Mouse (Mus musculus): ENCODE data around the gene Mrm3. TPM values are rescaled to one million over a fixed set of nuclear protein-coding genes. Genes with fewer than 3 reads are reported as not detected.

Mrm3 gene
- polyA plus RNA-seq, 1 experiment from 2014 or later = 17.1 TPM

GRCm38 (mm10) chr11:76216681-76217389 lies 26.7 kb upstream of the Mrm3 start:
- peak; percentile 57 for ATAC-seq (ENCODE audit: low FRiP score, low read depth)
- H3K9me3 ChIP-seq = no peaks in the 10 kb centered on the region

GRCm38 (mm10) chr11:76217390-76217800 lies 26.1 kb upstream of the Mrm3 start, which contains the start of the genes Dbil5 and Gemin4:
Gene Dbil5 (plus strand): TSS chr11:76217608.
Gene Gemin4 (minus strand): TSS chr11:76217664.
- Histone ChIP-seq H3K27me3 (replicated peaks) (no peaks in the 10 kb centered on the region), H3K36me3 (peaks cover 32% of the 10 kb centered on the region), H3K27ac (0 out of 2 replicates have a peak within 1 kb of the TSS, but pooled peaks have one; percentile 22), H3K4me1 (peaks cover 5% of the 10 kb centered on the region), H3K4me3 (peak within 1 kb of the TSS; percentile 53), H3K9me3 (no peaks in the 10 kb centered on the region), H3K9ac (peak within 1 kb of the TSS; percentile 64), H3K4me2 (replicated peaks) (peak within 1 kb of the TSS; percentile 58)
- WGBS = under 1% methylated on average over 35 of the region's 35 CpGs
- peak; percentile 92 for ATAC-seq (ENCODE audit: low FRiP score, low read depth)

More at GRCm38 (mm10) chr11:76216681-76217389, 26.7 kb upstream of the Mrm3 start:
- Histone ChIP-seq H3K4me1 (peaks cover 5% of the 10 kb centered on the region), H3K36me3 (peaks cover 33% of the 10 kb centered on the region), H3K27ac (0 out of 2 replicates have a peak overlapping the region, but pooled peaks have one; percentile 22), H3K4me2 (replicated peaks) (peak overlapping the region; percentile 58), H3K27me3 (replicated peaks) (no peaks in the 10 kb centered on the region), H3K9ac (peak overlapping the region; percentile 64), H3K4me3 (peak overlapping the region; percentile 53)
- WGBS = 4% methylated on average over 33 of the region's 33 CpGs

GRCm38 (mm10) chr11:76224631-76225030 lies 18.9 kb upstream of the Mrm3 start:
- no peak overlapping the region for H3K27ac ChIP-seq
- H3K9ac ChIP-seq = no peak overlapping the region
- ATAC-seq (ENCODE audit: low FRiP score, low read depth) = no peak
- WGBS = 94% methylated on average over 5 of the region's 5 CpGs
- H3K9me3 ChIP-seq = no peaks in the 10 kb centered on the region
- no peak overlapping the region for H3K4me3 ChIP-seq
- H3K36me3 ChIP-seq = peaks cover 29% of the 10 kb centered on the region
- H3K4me2 ChIP-seq (replicated peaks) = no peak overlapping the region
- no peaks in the 10 kb centered on the region for H3K4me1 ChIP-seq
- no peaks in the 10 kb centered on the region for H3K27me3 ChIP-seq (replicated peaks)

GRCm38 (mm10) chr11:76225051-76225450 lies 18.5 kb upstream of the Mrm3 start:
- Histone ChIP-seq H3K4me2 (replicated peaks) (no peak overlapping the region), H3K27ac (no peak overlapping the region), H3K4me1 (no peaks in the 10 kb centered on the region), H3K9me3 (no peaks in the 10 kb centered on the region), H3K9ac (no peak overlapping the region), H3K27me3 (replicated peaks) (no peaks in the 10 kb centered on the region), H3K4me3 (no peak overlapping the region), H3K36me3 (peaks cover 24% of the 10 kb centered on the region)
- ATAC-seq (ENCODE audit: low FRiP score, low read depth) = no peak

- H3K36me3 ChIP-seq = peaks cover 66% of the 10 kb centered on the region
These were observed 7.4 kb upstream of the Mrm3 start for GRCm38 (mm10) chr11:76236136-76236535.

GRCm38 (mm10) chr11:76239750-76240149 lies 3.8 kb upstream of the Mrm3 start:
- ATAC-seq (ENCODE audit: low FRiP score, low read depth) = no peak
- Histone ChIP-seq H3K4me3 (no peak overlapping the region), H3K36me3 (peaks cover 37% of the 10 kb centered on the region), H3K27ac (no peak overlapping the region), H3K9me3 (no peaks in the 10 kb centered on the region), H3K9ac (no peak overlapping the region), H3K27me3 (replicated peaks) (no peaks in the 10 kb centered on the region), H3K4me2 (replicated peaks) (no peak overlapping the region), H3K4me1 (peaks cover 12% of the 10 kb centered on the region)
- WGBS = 97% methylated on average over 2 of the region's 2 CpGs

More at GRCm38 (mm10) chr11:76236136-76236535, 7.4 kb upstream of the Mrm3 start:
- Histone ChIP-seq H3K4me1 (no peaks in the 10 kb centered on the region), H3K27me3 (replicated peaks) (no peaks in the 10 kb centered on the region), H3K27ac (no peak overlapping the region), H3K9ac (no peak overlapping the region), H3K9me3 (no peaks in the 10 kb centered on the region), H3K4me2 (replicated peaks) (no peak overlapping the region), H3K4me3 (no peak overlapping the region)
- no peak for ATAC-seq (ENCODE audit: low FRiP score, low read depth)
- 94% methylated on average over 3 of the region's 3 CpGs for WGBS

GRCm38 (mm10) chr11:76243811-76244546 lies 464 bp downstream of the Mrm3 start:
- WGBS = 4% methylated on average over 34 of the region's 34 CpGs
- Histone ChIP-seq H3K4me1 (peaks cover 16% of the 10 kb centered on the region), H3K27me3 (replicated peaks) (no peaks in the 10 kb centered on the region), H3K4me3 (peak overlapping the region; percentile 83), H3K36me3 (peaks cover 12% of the 10 kb centered on the region), H3K27ac (no peak overlapping the region), H3K9me3 (no peaks in the 10 kb centered on the region), H3K9ac (peak overlapping the region; percentile 67), H3K4me2 (replicated peaks) (peak overlapping the region; percentile 89)
- peak; percentile 73 for ATAC-seq (ENCODE audit: low FRiP score, low read depth)

GRCm38 (mm10) chr11:76246439-76246838 lies 2.9 kb downstream of the Mrm3 start:
- no peak for ATAC-seq (ENCODE audit: low FRiP score, low read depth)
- peaks cover 16% of the 10 kb centered on the region for H3K4me1 ChIP-seq
- no peak overlapping the region for H3K27ac ChIP-seq
- peaks cover 24% of the 10 kb centered on the region for H3K36me3 ChIP-seq
- no peaks in the 10 kb centered on the region for H3K9me3 ChIP-seq
- no peaks in the 10 kb centered on the region for H3K27me3 ChIP-seq (replicated peaks)
- no peak overlapping the region for H3K4me2 ChIP-seq (replicated peaks)
- no peak overlapping the region for H3K4me3 ChIP-seq
- H3K9ac ChIP-seq = no peak overlapping the region

GRCm38 (mm10) chr11:76247239-76247638 lies 3.7 kb downstream of the Mrm3 start:
- Histone ChIP-seq H3K4me2 (replicated peaks) (no peak overlapping the region), H3K9me3 (no peaks in the 10 kb centered on the region), H3K4me1 (peaks cover 16% of the 10 kb centered on the region), H3K4me3 (no peak overlapping the region), H3K27ac (no peak overlapping the region), H3K9ac (no peak overlapping the region), H3K27me3 (replicated peaks) (no peaks in the 10 kb centered on the region), H3K36me3 (peaks cover 24% of the 10 kb centered on the region)
- ATAC-seq (ENCODE audit: low FRiP score, low read depth) = no peak
- 54% methylated on average over 2 of the region's 2 CpGs for WGBS

- H3K4me3 ChIP-seq = no peak overlapping the region
- no peaks in the 10 kb centered on the region for H3K27me3 ChIP-seq (replicated peaks)
- H3K4me1 ChIP-seq = peaks cover 20% of the 10 kb centered on the region
- H3K27ac ChIP-seq = no peak overlapping the region
- peaks cover 28% of the 10 kb centered on the region for H3K36me3 ChIP-seq
- no peak overlapping the region for H3K9ac ChIP-seq
- ATAC-seq (ENCODE audit: low FRiP score, low read depth) = no peak
- H3K9me3 ChIP-seq = no peaks in the 10 kb centered on the region
- 62% methylated on average over 3 of the region's 3 CpGs for WGBS
- no peak overlapping the region for H3K4me2 ChIP-seq (replicated peaks)
These were observed 8.5 kb downstream of the Mrm3 start for GRCm38 (mm10) chr11:76252036-76252435.

GRCm38 (mm10) chr11:76253145-76253917 lies 9.8 kb downstream of the Mrm3 start:
- no peaks in the 10 kb centered on the region for H3K27me3 ChIP-seq (replicated peaks)
- peak; percentile 86 for ATAC-seq (ENCODE audit: low FRiP score, low read depth)
- H3K4me2 ChIP-seq (replicated peaks) = no peak overlapping the region
- H3K36me3 ChIP-seq = peaks cover 32% of the 10 kb centered on the region
- 46% methylated on average over 5 of the region's 5 CpGs for WGBS
- no peak overlapping the region for H3K4me3 ChIP-seq
- peaks cover 20% of the 10 kb centered on the region for H3K4me1 ChIP-seq
- no peak overlapping the region for H3K27ac ChIP-seq
- no peaks in the 10 kb centered on the region for H3K9me3 ChIP-seq
- 0 out of 2 replicates have a peak overlapping the region, but pooled peaks have one; percentile 18 for H3K9ac ChIP-seq

- Histone ChIP-seq H3K4me2 (replicated peaks) (no peak overlapping the region), H3K9me3 (no peaks in the 10 kb centered on the region), H3K27me3 (replicated peaks) (no peaks in the 10 kb centered on the region), H3K4me3 (no peak overlapping the region), H3K36me3 (peaks cover 31% of the 10 kb centered on the region), H3K4me1 (peaks cover 20% of the 10 kb centered on the region), H3K9ac (0 out of 2 replicates have a peak overlapping the region, but pooled peaks have one; percentile 18), H3K27ac (no peak overlapping the region)
- WGBS = 57% methylated on average over 4 of the region's 4 CpGs
- ATAC-seq (ENCODE audit: low FRiP score, low read depth) = peak; percentile 59; the same call in 1 of the 2 replicates
These were observed 10.4 kb downstream of the Mrm3 start for GRCm38 (mm10) chr11:76253918-76254264.
